Mouse (Mus musculus) lung, postnatal 0 days (tissue): Measurements from ENCODE around the gene Tdp2.

Experiments
- CTCF ChIP-seq: IDR thresholded peaks from 2 replicates; pipeline ENCODE4 v1.5.1; 2016; ENCODE audit warnings: antibody characterized with exemption, mild to moderate bottlenecking
- EP300 ChIP-seq: IDR thresholded peaks from 2 replicates; pipeline ENCODE4 v1.6.1; 2016; ENCODE audit warnings: antibody characterized with exemption, mild to moderate bottlenecking, control low read depth

GRCm38 (mm10) chr13:24868233-24868632 is 36.8 kb downstream of the Tdp2 start:
- TF ChIP-seq CTCF (no peak), EP300 (no peak)
